25 mouse cellular contexts compared by ENCODE assay signal in the genomic region with DNA sequence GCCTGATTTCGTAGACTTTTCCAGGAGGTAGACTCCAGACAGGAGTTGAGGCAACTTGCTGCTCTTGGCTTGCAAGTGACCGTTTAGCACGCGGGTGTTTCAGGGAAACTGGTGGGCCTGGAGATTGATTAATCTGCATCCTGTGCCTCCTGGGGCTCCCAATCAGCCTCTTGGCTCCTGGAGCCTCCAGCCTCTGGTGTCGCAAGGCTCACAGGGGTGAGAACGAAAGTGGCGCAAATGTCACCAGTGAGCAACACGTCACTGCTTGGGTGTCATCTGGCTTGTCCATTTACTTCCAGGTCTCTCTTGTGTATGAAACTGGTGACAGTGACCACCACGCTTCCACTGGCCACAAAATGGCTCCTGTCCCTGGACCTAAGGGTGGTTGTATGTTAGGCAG. TPM values are rescaled to one million over a fixed set of nuclear protein-coding genes. Genes with fewer than 3 reads are reported as not detected.
DNase-seq lines count a peak whose midpoint lies in the region; ATAC-seq and TF ChIP-seq lines count a peak whose summit lies in the region.
"Had no signal": no experiment of that assay in that cellular context is flagged by ENCODE, and none has a peak within 500 bp of the region (broad histone marks: within the 10 kb centered on the region; RNA-seq: fewer than 3 reads in every experiment).

No protein-coding gene starts in this region.

- H3K27me3 ChIP-seq in limb, embryonic 12.5 days: no peaks in the 10 kb centered on the region
- H3K27me3 ChIP-seq: embryonic facial prominence, embryonic 15.5 days had no signal

- DNase-seq in gastrocnemius, adult 2 months: no peak
- DNase-seq in gastrocnemius, postnatal 10 days: no peak
- peak; percentile 27 to 34 for DNase-seq in lung, adult 18-20 months
- no peak for DNase-seq in lung, postnatal 10 days
- peak; percentile 62 for DNase-seq in adrenal gland, postnatal 10 days
- no peak for DNase-seq in kidney, adult 18-20 months
- DNase-seq: cerebellum, adult 18-20 months; cerebellum, postnatal 36 days; forebrain, postnatal 0 days; kidney, postnatal 36 days; layer of hippocampus, adult 9-11 months; liver, postnatal 0 days; midbrain, embryonic 14.5 days; right cerebral cortex, postnatal 14 days had no signal

- 69% methylated on average over 9 of the region's 9 CpGs for WGBS in limb, embryonic 12.5 days

- no peaks in the 10 kb centered on the region for H3K9me3 ChIP-seq in limb, embryonic 12.5 days
- H3K9me3 ChIP-seq: embryonic facial prominence, embryonic 15.5 days; forebrain, embryonic 10.5 days; G1E; hindbrain, embryonic 10.5 days had no signal

- no peak overlapping the region for H3K9ac ChIP-seq in limb, embryonic 12.5 days (replicated peaks)
- H3K9ac ChIP-seq: embryonic facial prominence, embryonic 15.5 days; forebrain, postnatal 0 days; liver, postnatal 0 days had no signal

- no peak for ATAC-seq in limb, embryonic 12.5 days (ENCODE audit: insufficient number of reproducible peaks, insufficient read depth, low FRiP score, low TSS enrichment, low read depth)
- no peak for ATAC-seq in erythroid progenitor cell, adult 5-6 weeks (replicated peaks; ENCODE audit: low FRiP score, poor library complexity, severe bottlenecking)
- ATAC-seq: forebrain, postnatal 0 days; hindbrain, postnatal 0 days; liver, postnatal 0 days had no signal

- intact Hi-C loops in gastrocnemius, adult 2 months (cut with DNase I): no loop called here

- peaks cover 31% of the 10 kb centered on the region for H3K4me1 ChIP-seq in limb, embryonic 12.5 days (replicated peaks)
- H3K4me1 ChIP-seq: forebrain, embryonic 10.5 days had no signal

- H3K4me2 ChIP-seq in limb, embryonic 12.5 days: no peak overlapping the region
- H3K4me2 ChIP-seq: embryonic facial prominence, embryonic 15.5 days had no signal

- H3K4me3 ChIP-seq in gastrocnemius, adult 2 months: no peak overlapping the region
- no peak overlapping the region for H3K4me3 ChIP-seq in limb, embryonic 12.5 days (replicated peaks)
- H3K4me3 ChIP-seq: embryonic facial prominence, embryonic 15.5 days; forebrain, embryonic 10.5 days; hindbrain, embryonic 10.5 days; myocyte had no signal

- no peak for TF ChIP-seq CTCF in gastrocnemius, adult 2 months (IDR thresholded peaks at IDR 0.05)

- H3K27ac ChIP-seq in gastrocnemius, adult 2 months: peak overlapping the region; percentile 31; the same call in 1 of the 2 replicates
- peak overlapping the region; percentile 62; the same call in 1 of the 2 replicates for H3K27ac ChIP-seq in limb, embryonic 12.5 days
- H3K27ac ChIP-seq: embryonic facial prominence, embryonic 15.5 days; forebrain, embryonic 10.5 days; hindbrain, embryonic 10.5 days; hindbrain, postnatal 0 days had no signal

- no peaks in the 10 kb centered on the region for H3K36me3 ChIP-seq in limb, embryonic 12.5 days
- H3K36me3 ChIP-seq: embryonic facial prominence, embryonic 15.5 days; forebrain, embryonic 10.5 days; G1E; hindbrain, embryonic 10.5 days had no signal

RNA-seq across cellular contexts. Expression of gene Adrb1, which starts 43.5 kb away (rescaled TPM):
- under 1 TPM; 0.11 to 0.13 TPM for total RNA-seq in gastrocnemius, adult 2 months (2021)
- 1 to 10 TPM; 1.1 to 1.5 TPM for total RNA-seq in gastrocnemius, postnatal 10 days (2021)
- total RNA-seq in adrenal gland, postnatal 10 days (2021): 1 to 10 TPM; 7.2 to 7.4 TPM
- 0.50 and 0.70 TPM in 2 replicates for polyA plus RNA-seq in limb, embryonic 12.5 days (2016; fragmentation: Nextera tagmentation; extraction: Ambion mirVana)
- total RNA-seq in erythroid progenitor cell, adult 5-6 weeks (2015; ENCODE audit: low replicate concordance): not detected in 2 replicates
- total RNA-seq in erythroid progenitor cell, adult 5-6 weeks (2017; ENCODE audit: low replicate concordance): 0.45 TPM in 1 of 2 replicates, not detected in the other
- total RNA-seq: gastrocnemius, adult 18-20 months; granulocyte monocyte progenitor cell, adult 5-6 weeks had no signal
- polyA plus RNA-seq: activated CD4-positive, CD25-positive, alpha-beta regulatory T cell, adult 4 months; G1E had no signal

Comparison
In these comparisons a context has a peak if more than half of its experiments do, and no peak if none do; other contexts are left out.
1. DNase-seq: peak in lung, adult 18-20 months (2 of 2) and adrenal gland, postnatal 10 days (single experiment); none in gastrocnemius, adult 2 months (single experiment), gastrocnemius, postnatal 10 days (single experiment), lung, postnatal 10 days (single experiment) and kidney, adult 18-20 months (single experiment).